Mouse (Mus musculus) forebrain, postnatal 0 days (tissue): ENCODE measurements at regions not wholly inside any gene's neighbourhood (a gene's known extent, or its start where the extent isn't known, plus 50 kb on each side); places are given as distances from the start of the nearest gene placed in this dataset.
A peak's percentile ranks its signal among the peaks of the same experiment; 100 is the strongest.

Experiments
- ATAC-seq: fragments of 200-750 bp; cut with Nextera tagmentation; 2 replicates; pipeline ENCODE4 v1.8.0; 2017; ENCODE audit warnings: mild to moderate bottlenecking, moderate library complexity
- DNase-seq: peaks from one replicate; pipeline ENCODE4 v3.0.0-alpha.2; 2015
- H3K27ac ChIP-seq: fragments of 300-500 bp; sonication (generic); 2 replicates; pipeline ENCODE4 v1.5.1; 2014; ENCODE audit warnings: low read depth, mild to moderate bottlenecking, antibody characterized with exemption, low read length, moderate library complexity, mixed read lengths
- H3K27me3 ChIP-seq: fragments of 300-500 bp; sonication (generic); 2 replicates; pipeline ENCODE4 v1.6.1; 2014; ENCODE audit warnings: mild to moderate bottlenecking, low read length, mixed read lengths; ENCODE audit not compliant: insufficient read depth
- H3K36me3 ChIP-seq: fragments of 300-500 bp; sonication (generic); 2 replicates; pipeline ENCODE4 v1.6.1; 2014; ENCODE audit warnings: mild to moderate bottlenecking, moderate library complexity; ENCODE audit not compliant: insufficient read depth
- H3K4me1 ChIP-seq: fragments of 300-500 bp; sonication (generic); 2 replicates; pipeline ENCODE4 v1.6.1; 2014; ENCODE audit warnings: antibody characterized with exemption; ENCODE audit not compliant: insufficient read depth
- H3K4me2 ChIP-seq: fragments of 300-500 bp; sonication (generic); 2 replicates; pipeline ENCODE4 v1.6.1; 2014; ENCODE audit warnings: low read depth, mild to moderate bottlenecking, moderate library complexity
- H3K4me3 ChIP-seq: fragments of 300-500 bp; sonication (generic); 2 replicates; pipeline ENCODE4 v1.5.1; 2014; ENCODE audit warnings: low read depth, low read length, mixed read lengths
- H3K9ac ChIP-seq: fragments of 300-500 bp; sonication (generic); 2 replicates; pipeline ENCODE4 v1.6.1; 2014; ENCODE audit warnings: mild to moderate bottlenecking
- H3K9me3 ChIP-seq: fragments of 300-500 bp; sonication (generic); 2 replicates; pipeline ENCODE4 v1.6.1; 2016; ENCODE audit warnings: low read length
- CTCF ChIP-seq: sonication (generic); IDR thresholded peaks from 2 replicates; pipeline ENCODE4 v1.5.1; 2016; ENCODE audit warnings: antibody characterized with exemption, control low read depth, low read depth
- WGBS: fragments of 180-500 bp; shearing (Covaris S2); extraction: QIAGEN DNeasy Blood & Tissue Kit; methylation state at CpG from one replicate; pipeline ENCODE4 v1.1.7; 2014; 5-methylcytosine and 5-hydroxymethylcytosine counted together

DNA sequence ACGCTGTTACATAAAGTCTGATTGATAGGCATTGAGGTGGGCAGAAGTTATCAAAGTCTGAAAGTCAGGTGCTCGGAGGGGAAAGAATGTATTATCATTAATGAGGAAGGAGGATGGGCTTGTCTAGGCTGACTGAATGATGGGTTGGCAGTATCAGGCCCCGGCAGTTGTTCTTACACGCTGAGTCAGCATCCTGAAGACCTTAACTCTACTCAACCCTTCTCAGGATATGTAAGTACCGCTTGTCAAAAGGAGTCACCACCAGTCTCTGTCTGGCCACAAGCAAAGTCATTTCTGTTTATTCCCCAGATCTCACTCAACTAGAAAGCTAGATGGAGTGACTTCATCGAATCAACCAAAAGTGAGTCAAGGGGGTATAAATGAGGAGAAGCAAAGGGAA lies 90.0 kb upstream of the Phactr1 start:
- H3K9me3 ChIP-seq = no peaks in the 10 kb centered on the region
- DNase-seq = no peak
- H3K4me1 ChIP-seq = no peaks in the 10 kb centered on the region
- H3K27me3 ChIP-seq = no peaks in the 10 kb centered on the region
- WGBS = 84% methylated on average over 6 of the region's 6 CpGs
- no peak for ATAC-seq
- H3K4me3 ChIP-seq = no peak overlapping the region
- H3K9ac ChIP-seq = no peak overlapping the region
- no peak overlapping the region for H3K4me2 ChIP-seq
- no peaks in the 10 kb centered on the region for H3K36me3 ChIP-seq
- H3K27ac ChIP-seq = no peak overlapping the region
- no peak for TF ChIP-seq CTCF

DNA sequence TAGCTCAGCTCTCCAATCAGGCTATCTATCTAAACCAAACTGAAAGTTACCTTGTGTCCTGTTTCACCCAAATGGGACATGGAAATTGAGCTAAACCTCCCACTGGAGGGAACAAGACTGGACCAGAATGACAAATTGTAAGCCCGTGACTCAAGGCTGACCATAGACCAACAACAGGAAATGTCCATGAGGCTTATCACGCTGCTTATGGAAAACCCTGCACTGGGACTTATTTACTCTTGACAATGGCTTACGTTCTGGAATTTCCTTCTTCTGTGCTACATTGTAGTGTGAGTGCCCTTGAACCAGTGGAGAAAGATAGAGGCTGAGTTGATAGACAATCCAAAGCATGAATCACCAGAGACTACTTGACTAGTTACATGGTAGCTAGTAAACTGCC lies 87.5 kb upstream of the Phactr1 start:
- H3K4me1 ChIP-seq = no peaks in the 10 kb centered on the region
- no peak for TF ChIP-seq CTCF

DNA sequence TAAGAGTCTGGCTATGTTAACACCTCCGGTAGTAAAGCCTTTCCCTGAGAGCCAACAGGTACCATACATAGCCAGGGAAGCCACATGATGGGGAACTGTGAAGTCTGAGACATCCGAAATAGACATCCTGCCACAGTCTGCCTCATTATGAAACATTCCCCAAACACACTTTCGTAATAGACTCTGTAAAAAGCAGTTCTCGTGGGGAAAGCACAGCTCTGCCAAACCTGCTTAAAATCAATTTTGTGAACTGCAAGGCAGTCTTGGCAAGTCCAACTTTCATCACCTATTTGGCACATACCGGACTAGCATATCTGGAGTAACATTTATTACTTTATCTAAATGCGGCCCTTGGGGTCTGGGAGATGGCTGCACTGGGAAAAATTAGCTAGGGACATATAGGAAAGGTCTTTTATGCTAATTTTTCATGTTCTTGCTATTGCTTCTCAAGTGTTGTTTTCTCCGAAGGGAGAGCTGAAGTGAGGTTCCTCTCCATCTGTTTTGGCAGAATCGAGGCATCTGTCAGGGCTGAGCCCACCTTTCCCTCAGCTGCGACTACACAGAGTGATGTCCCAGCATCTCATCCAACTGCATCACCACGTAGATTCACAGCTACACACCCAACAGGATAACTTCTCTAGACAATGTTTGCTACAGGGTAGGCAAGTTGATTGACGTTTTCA lies 86.8 kb upstream of the Phactr1 start:
- Histone ChIP-seq H3K4me1 (no peaks in the 10 kb centered on the region), H3K27ac (no peak overlapping the region), H3K9ac (no peak overlapping the region), H3K9me3 (no peaks in the 10 kb centered on the region), H3K36me3 (no peaks in the 10 kb centered on the region), H3K4me3 (no peak overlapping the region), H3K27me3 (no peaks in the 10 kb centered on the region), H3K4me2 (no peak overlapping the region)
- WGBS = 68% methylated on average over 11 of the region's 11 CpGs
- ATAC-seq = no peak
- peak; percentile 18 for DNase-seq
- no peak for TF ChIP-seq CTCF

More for the DNA sequence above, 87.5 kb upstream of the Phactr1 start:
- Histone ChIP-seq H3K36me3 (no peaks in the 10 kb centered on the region), H3K4me2 (no peak overlapping the region), H3K9me3 (no peaks in the 10 kb centered on the region), H3K4me3 (no peak overlapping the region), H3K27me3 (no peaks in the 10 kb centered on the region), H3K9ac (no peak overlapping the region), H3K27ac (no peak overlapping the region)
- ATAC-seq (no peak), DNase-seq (no peak)
- WGBS = 84% methylated on average over 3 of the region's 3 CpGs

DNA sequence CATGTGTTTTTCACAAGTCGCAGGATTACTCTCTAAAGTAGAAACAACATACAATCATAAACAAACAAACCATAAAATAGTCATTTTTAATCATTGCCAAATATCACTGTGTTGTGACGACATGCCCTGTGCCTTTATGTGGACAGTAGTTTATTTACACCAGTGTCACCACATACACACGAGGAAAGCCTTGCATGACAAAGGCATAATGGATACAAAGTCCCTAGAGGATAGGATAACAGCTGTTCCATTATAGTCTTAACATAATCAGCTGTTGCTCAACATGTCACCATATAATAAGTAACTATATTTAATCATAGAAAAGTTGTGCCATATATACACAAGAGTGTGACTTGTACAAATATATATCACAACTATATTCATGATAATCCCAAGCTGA lies 85.2 kb upstream of the Phactr1 start:
- Histone ChIP-seq H3K9ac (no peak overlapping the region), H3K27me3 (no peaks in the 10 kb centered on the region), H3K4me1 (no peaks in the 10 kb centered on the region), H3K9me3 (no peaks in the 10 kb centered on the region), H3K36me3 (no peaks in the 10 kb centered on the region), H3K4me3 (no peak overlapping the region), H3K27ac (no peak overlapping the region), H3K4me2 (no peak overlapping the region)
- WGBS = 69% methylated on average over 3 of the region's 3 CpGs
- DNase-seq (no peak), ATAC-seq (no peak)
- no peak for TF ChIP-seq CTCF

DNA sequence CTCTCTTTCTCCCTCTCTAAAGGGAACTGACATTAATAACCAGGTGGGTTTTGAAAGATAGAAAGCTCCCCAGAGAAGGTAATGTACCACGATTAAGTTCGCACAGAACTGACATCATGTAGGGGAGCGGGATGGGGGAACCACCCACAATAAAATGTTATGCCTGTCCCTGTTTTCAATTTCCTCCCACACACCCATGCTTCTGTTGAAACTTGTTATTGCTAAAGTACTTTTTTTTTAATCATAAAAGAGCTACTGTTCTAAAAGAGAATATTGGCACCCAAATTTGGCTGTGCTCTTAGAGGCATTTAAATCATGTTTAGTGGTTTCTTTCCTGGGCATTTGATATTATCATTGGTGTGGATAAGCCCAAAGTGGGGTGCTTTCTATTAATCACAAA lies 82.6 kb upstream of the Phactr1 start:
- TF ChIP-seq CTCF = no peak
- Histone ChIP-seq H3K9ac (no peak overlapping the region), H3K4me3 (no peak overlapping the region), H3K4me1 (no peaks in the 10 kb centered on the region), H3K27me3 (no peaks in the 10 kb centered on the region), H3K4me2 (no peak overlapping the region), H3K27ac (no peak overlapping the region), H3K36me3 (no peaks in the 10 kb centered on the region), H3K9me3 (no peaks in the 10 kb centered on the region)
- DNase-seq = no peak
- no peak for ATAC-seq
- 78% methylated on average over 3 of the region's 3 CpGs for WGBS

DNA sequence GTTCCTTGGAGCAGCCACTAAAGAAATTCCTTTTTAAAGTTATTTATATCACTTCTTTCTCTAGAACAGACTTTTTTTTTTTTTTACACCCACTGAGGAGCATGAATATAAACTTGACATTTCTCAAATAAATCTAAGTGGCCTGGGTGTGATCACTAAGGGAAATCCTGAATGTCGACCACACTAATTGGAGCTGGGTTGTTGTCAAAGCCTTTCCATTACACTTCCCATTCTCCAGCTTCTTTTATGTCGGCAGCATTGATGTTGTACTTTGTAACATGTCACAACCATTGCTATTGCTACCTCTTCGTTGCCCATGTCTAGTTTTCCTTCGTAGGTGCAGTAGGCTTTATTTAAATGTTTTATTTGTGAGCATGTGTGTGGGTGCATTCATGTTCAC lies 77.1 kb upstream of the Phactr1 start:
- 35% methylated on average over 4 of the region's 4 CpGs for WGBS
- H3K27ac ChIP-seq = no peak overlapping the region
- no peaks in the 10 kb centered on the region for H3K36me3 ChIP-seq
- H3K4me2 ChIP-seq = no peak overlapping the region
- no peaks in the 10 kb centered on the region for H3K27me3 ChIP-seq
- ATAC-seq (0 out of 2 replicates have a peak, but pooled peaks have one; percentile 20), DNase-seq (no peak)
- H3K4me1 ChIP-seq = no peaks in the 10 kb centered on the region
- no peak overlapping the region for H3K4me3 ChIP-seq
- no peak for TF ChIP-seq CTCF
- H3K9me3 ChIP-seq = no peaks in the 10 kb centered on the region
- H3K9ac ChIP-seq = no peak overlapping the region

DNA sequence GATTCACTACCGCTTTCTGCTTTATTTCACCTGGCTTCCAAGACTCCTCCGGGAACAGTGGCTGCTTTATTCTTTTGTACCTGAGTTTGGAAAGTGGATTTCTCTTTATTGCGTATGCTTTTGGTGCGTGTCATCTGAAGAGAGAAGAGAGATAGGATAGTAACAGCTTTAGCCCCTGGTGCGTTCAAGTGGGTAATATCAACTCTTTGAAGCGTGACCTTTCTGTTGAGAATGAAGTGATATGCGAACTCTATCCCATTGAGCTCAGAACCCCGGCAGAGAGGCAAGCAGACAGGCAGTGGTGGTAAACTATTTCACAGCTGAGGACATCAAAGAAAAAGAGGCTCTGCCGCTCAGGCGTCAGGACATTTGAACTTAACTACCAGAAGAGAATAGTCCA lies 72.7 kb upstream of the Phactr1 start:
- TF ChIP-seq CTCF = no peak
- no peaks in the 10 kb centered on the region for H3K9me3 ChIP-seq
- ATAC-seq (no peak), DNase-seq (no peak)
- no peak overlapping the region for H3K9ac ChIP-seq
- 69% methylated on average over 10 of the region's 10 CpGs for WGBS
- H3K4me3 ChIP-seq = no peak overlapping the region
- no peaks in the 10 kb centered on the region for H3K36me3 ChIP-seq
- H3K4me2 ChIP-seq = no peak overlapping the region
- H3K4me1 ChIP-seq = no peaks in the 10 kb centered on the region
- H3K27ac ChIP-seq = no peak overlapping the region
- H3K27me3 ChIP-seq = no peaks in the 10 kb centered on the region
